Mouse (Mus musculus): Measurements from ENCODE around the gene Tnfrsf9. TPM values are rescaled to one million over a fixed set of nuclear protein-coding genes. Genes with fewer than 3 reads are reported as not detected.

The Tnfrsf9 gene
- polyA plus RNA-seq, 1 experiment from 2014 or later = 1.3 TPM

DNA sequence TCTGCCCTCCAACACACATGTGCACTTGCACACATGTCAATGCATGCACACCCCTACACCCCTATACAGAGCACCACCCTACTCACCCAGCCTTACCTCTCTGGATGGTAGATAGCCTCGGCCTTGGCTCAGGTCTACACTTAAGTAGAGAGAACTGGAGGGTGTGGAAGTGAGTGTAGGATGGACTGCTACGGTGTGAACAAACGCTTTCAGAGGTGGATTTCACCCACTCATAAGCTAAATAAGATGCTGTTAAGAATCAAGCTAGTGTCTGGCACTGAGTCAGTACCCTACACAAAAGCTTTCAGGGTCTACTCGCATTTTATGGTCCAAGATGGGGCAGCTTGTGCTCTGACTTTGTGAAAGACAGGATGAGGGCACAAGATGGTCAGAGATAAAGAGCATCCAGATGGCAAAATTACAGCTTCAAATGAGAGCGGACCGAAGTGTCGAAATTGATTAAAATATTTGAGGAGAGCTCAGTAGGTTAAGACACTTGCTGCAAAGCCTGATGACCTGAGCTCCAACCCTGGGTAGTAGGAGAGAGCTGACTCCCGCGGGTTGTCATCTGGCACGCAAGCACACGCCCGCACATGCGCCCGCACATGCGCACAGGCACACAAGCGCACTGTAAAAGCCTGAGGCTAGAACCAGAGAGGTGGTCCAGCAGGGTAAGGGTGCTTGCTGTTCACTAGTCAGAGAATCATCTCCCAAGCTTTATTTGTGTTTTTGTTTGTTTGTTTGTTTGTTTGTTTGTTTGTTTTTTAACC lies 23.1 kb downstream of the Tnfrsf9 start:
- no peak overlapping the region for H3K27ac ChIP-seq (replicated peaks)
- no peak for ATAC-seq (ENCODE audit: insufficient number of reproducible peaks, low FRiP score, low TSS enrichment, low read depth)
- H3K4me1 ChIP-seq = no peaks in the 10 kb centered on the region; the same call in 1 of the 2 replicates
- no peaks in the 10 kb centered on the region for H3K9me3 ChIP-seq (replicated peaks)
- 0 out of 2 replicates have a peak overlapping the region, but pooled peaks have one; percentile 7 for H3K4me3 ChIP-seq (replicated peaks)
- H3K27me3 ChIP-seq = no peaks in the 10 kb centered on the region
- WGBS = 60% methylated on average over 16 of the region's 16 CpGs
- peak overlapping the region; percentile 29 for H3K4me2 ChIP-seq (replicated peaks)
- no peak overlapping the region for H3K9ac ChIP-seq
- no peaks in the 10 kb centered on the region for H3K36me3 ChIP-seq

DNA sequence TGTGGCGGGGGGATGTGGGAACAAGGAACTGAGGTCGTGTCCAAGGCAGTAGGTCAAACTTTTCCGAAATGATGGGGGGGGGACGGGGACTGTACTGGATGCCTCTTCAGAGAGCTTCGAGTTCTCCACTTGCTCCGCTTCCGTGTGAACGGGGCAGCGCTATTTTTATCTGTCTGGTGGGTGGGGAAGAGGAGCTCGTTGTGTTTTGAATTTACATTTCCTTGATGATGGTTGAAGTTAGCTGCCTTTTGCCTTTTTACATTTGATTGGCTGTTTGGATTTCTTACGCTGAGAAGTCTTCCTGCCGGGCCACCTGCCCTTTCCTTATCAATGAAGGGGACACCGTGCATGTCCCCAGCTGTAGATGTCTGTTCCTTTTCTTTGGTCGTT lies 23.7 kb downstream of the Tnfrsf9 start:
- H3K4me1 ChIP-seq = no peaks in the 10 kb centered on the region; the same call in 1 of the 2 replicates
- no peaks in the 10 kb centered on the region for H3K9me3 ChIP-seq (replicated peaks)
- H3K4me2 ChIP-seq (replicated peaks) = peak overlapping the region; percentile 29
- H3K27ac ChIP-seq (replicated peaks) = no peak overlapping the region
- ATAC-seq (ENCODE audit: insufficient number of reproducible peaks, low FRiP score, low TSS enrichment, low read depth) = no peak
- WGBS = 40% methylated on average over 14 of the region's 14 CpGs
- H3K27me3 ChIP-seq = no peaks in the 10 kb centered on the region
- H3K4me3 ChIP-seq (replicated peaks) = 0 out of 2 replicates have a peak overlapping the region, but pooled peaks have one; percentile 7
- no peaks in the 10 kb centered on the region for H3K36me3 ChIP-seq
- no peak overlapping the region for H3K9ac ChIP-seq

DNA sequence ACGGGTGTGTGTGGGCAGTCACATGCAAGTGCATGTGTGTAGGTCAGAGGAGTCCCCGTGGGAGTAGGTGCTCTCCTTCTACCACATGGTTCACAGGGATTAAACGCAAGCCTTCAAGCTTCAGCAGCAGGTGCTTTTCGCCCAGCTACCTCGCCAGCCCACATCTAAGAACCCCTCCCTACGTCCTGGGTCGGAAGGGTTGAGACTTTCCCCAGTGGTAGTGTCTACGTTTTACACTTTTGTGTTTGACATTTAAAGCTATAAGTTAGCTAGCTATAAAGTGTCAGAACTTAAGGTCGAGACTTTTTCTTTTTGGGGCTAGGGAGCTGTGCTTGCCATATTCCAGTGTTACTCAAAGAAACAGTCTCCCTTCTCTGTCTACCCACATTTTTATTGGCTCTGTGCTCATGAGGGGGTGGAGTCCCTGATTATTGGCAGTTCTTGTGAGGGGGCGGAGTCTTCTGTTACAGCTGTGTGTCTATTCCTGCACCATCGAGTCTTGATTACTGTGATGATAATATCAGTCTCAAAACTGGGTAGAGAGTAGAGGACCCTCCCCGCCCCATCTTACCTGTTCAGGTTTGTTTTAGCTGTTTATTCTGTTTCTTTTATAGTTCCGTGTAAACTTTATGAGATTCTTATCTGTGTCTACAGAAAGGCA lies 25.8 kb downstream of the Tnfrsf9 start:
- ATAC-seq (ENCODE audit: insufficient number of reproducible peaks, low FRiP score, low TSS enrichment, low read depth) = no peak
- 57% methylated on average over 13 of the region's 13 CpGs for WGBS

GRCm38 (mm10) chr4:150944707-150945106 lies 30.3 kb downstream of the Tnfrsf9 start:
- Histone ChIP-seq H3K4me3 (replicated peaks) (no peak overlapping the region), H3K36me3 (no peaks in the 10 kb centered on the region), H3K4me2 (replicated peaks) (no peak overlapping the region), H3K27me3 (no peaks in the 10 kb centered on the region), H3K4me1 (no peaks in the 10 kb centered on the region), H3K9me3 (replicated peaks) (no peaks in the 10 kb centered on the region), H3K9ac (no peak overlapping the region), H3K27ac (replicated peaks) (no peak overlapping the region)
- 92% methylated on average over 7 of the region's 7 CpGs for WGBS
- no peak for ATAC-seq (ENCODE audit: insufficient number of reproducible peaks, low FRiP score, low TSS enrichment, low read depth)

More for the DNA sequence above, 25.8 kb downstream of the Tnfrsf9 start:
- H3K9ac ChIP-seq = no peak overlapping the region
- no peaks in the 10 kb centered on the region for H3K36me3 ChIP-seq
- H3K9me3 ChIP-seq (replicated peaks) = no peaks in the 10 kb centered on the region
- no peaks in the 10 kb centered on the region for H3K27me3 ChIP-seq
- H3K27ac ChIP-seq (replicated peaks) = no peak overlapping the region
- no peak overlapping the region for H3K4me2 ChIP-seq (replicated peaks)
- H3K4me1 ChIP-seq = no peaks in the 10 kb centered on the region; the same call in 1 of the 2 replicates
- no peak overlapping the region for H3K4me3 ChIP-seq (replicated peaks)

DNA sequence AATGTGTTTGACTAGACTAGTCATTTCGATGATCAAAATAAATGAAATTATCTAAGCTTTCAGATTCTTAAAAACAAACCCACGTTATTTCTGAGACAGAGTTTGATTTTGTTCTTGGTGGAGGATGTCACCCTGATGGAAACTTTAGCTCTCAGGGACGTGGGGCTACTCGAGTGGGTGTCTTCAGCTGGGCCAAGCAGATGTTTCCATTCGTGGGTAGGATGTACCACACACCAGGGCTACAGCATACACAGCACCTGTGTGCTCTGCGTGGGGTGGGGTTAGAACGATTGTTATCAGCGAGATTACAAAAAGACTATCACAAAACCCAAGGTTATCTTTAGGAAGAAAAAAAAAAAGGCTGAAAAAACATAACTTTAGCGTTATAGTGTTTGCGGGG lies 36.6 kb downstream of the Tnfrsf9 start:
- no peaks in the 10 kb centered on the region for H3K27me3 ChIP-seq
- no peaks in the 10 kb centered on the region for H3K9me3 ChIP-seq (replicated peaks)
- no peak overlapping the region for H3K9ac ChIP-seq
- no peaks in the 10 kb centered on the region for H3K4me1 ChIP-seq
- no peak for ATAC-seq (ENCODE audit: insufficient number of reproducible peaks, low FRiP score, low TSS enrichment, low read depth)
- H3K27ac ChIP-seq (replicated peaks) = no peak overlapping the region
- 76% methylated on average over 10 of the region's 10 CpGs for WGBS
- no peaks in the 10 kb centered on the region for H3K36me3 ChIP-seq
- no peak overlapping the region for H3K4me3 ChIP-seq (replicated peaks)
- no peak overlapping the region for H3K4me2 ChIP-seq (replicated peaks)

GRCm38 (mm10) chr4:150956369-150957105 lies 42.2 kb downstream of the Tnfrsf9 start:
- Histone ChIP-seq H3K9me3 (replicated peaks) (no peaks in the 10 kb centered on the region), H3K36me3 (no peaks in the 10 kb centered on the region), H3K27me3 (no peaks in the 10 kb centered on the region), H3K4me3 (replicated peaks) (no peak overlapping the region), H3K4me1 (peaks cover 4% of the 10 kb centered on the region; the same call in 1 of the 2 replicates), H3K27ac (replicated peaks) (no peak overlapping the region), H3K9ac (no peak overlapping the region), H3K4me2 (replicated peaks) (no peak overlapping the region)
- WGBS = 57% methylated on average over 13 of the region's 13 CpGs
- 0 out of 2 replicates have a peak, but pooled peaks have one; percentile 41 for ATAC-seq (ENCODE audit: insufficient number of reproducible peaks, low FRiP score, low TSS enrichment, low read depth)

GRCm38 (mm10) chr4:150957106-150957458 lies 42.7 kb downstream of the Tnfrsf9 start:
- Histone ChIP-seq H3K9me3 (replicated peaks) (no peaks in the 10 kb centered on the region), H3K4me3 (replicated peaks) (no peak overlapping the region), H3K27ac (replicated peaks) (no peak overlapping the region), H3K27me3 (no peaks in the 10 kb centered on the region), H3K36me3 (no peaks in the 10 kb centered on the region), H3K4me1 (peaks cover 4% of the 10 kb centered on the region; the same call in 1 of the 2 replicates), H3K4me2 (replicated peaks) (no peak overlapping the region), H3K9ac (no peak overlapping the region)
- ATAC-seq (ENCODE audit: insufficient number of reproducible peaks, low FRiP score, low TSS enrichment, low read depth) = no peak
- WGBS = 17% methylated on average over 1 of the region's 1 CpGs

DNA sequence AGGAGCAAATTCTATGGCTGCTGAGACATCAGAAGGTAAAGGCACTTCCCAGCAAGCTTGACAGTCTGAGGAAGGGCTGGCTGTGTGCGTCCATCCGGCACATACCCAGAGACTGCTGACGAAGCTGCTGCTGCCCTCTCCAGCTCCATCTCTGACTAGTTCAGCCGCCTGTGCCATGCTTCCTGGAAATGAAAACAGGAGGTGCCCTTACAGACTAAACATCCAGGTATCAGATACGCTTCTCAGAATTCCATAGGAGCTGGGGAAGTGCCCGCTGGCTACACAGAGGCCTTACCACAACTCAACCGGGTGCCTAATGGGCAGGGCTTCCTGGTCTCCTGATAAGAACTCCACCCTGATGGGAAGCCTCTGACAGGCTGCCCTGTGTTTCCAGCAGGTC lies 44.2 kb downstream of the Tnfrsf9 start:
- WGBS = 78% methylated on average over 7 of the region's 7 CpGs
- no peak overlapping the region for H3K27ac ChIP-seq (replicated peaks)
- ATAC-seq (ENCODE audit: insufficient number of reproducible peaks, low FRiP score, low TSS enrichment, low read depth) = no peak
- peaks cover 4% of the 10 kb centered on the region; the same call in 1 of the 2 replicates for H3K4me1 ChIP-seq
- H3K4me2 ChIP-seq (replicated peaks) = no peak overlapping the region
- no peak overlapping the region for H3K9ac ChIP-seq
- no peaks in the 10 kb centered on the region for H3K9me3 ChIP-seq (replicated peaks)
- H3K4me3 ChIP-seq (replicated peaks) = no peak overlapping the region
- H3K27me3 ChIP-seq = no peaks in the 10 kb centered on the region
- H3K36me3 ChIP-seq = no peaks in the 10 kb centered on the region

DNA sequence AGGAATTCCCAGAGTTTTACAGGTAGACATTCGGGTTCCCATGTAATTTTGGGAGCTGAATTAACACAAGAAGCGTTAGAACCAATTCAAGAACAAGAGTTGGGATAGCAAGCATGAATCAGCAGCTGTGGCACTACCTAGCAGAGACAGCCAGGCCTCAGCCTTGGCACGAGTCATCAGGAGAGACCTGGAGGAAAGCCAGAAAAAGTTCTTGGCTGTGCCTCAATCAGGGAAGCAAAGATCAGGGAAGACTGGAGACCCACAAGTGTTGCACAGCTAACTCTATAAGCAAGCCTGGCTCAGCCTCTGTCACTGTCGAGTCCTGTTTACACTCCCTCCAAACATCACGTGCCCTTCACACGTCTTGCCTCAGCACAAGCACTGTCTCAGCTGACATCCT lies 47.9 kb downstream of the Tnfrsf9 start:
- no peak overlapping the region for H3K27ac ChIP-seq (replicated peaks)
- peaks cover 5% of the 10 kb centered on the region for H3K4me1 ChIP-seq
- H3K9me3 ChIP-seq (replicated peaks) = no peaks in the 10 kb centered on the region
- H3K27me3 ChIP-seq = no peaks in the 10 kb centered on the region
- no peak overlapping the region for H3K9ac ChIP-seq
- no peak overlapping the region for H3K4me2 ChIP-seq (replicated peaks)
- H3K4me3 ChIP-seq (replicated peaks) = no peak overlapping the region
- no peak for ATAC-seq (ENCODE audit: insufficient number of reproducible peaks, low FRiP score, low TSS enrichment, low read depth)
- H3K36me3 ChIP-seq = no peaks in the 10 kb centered on the region
- 50% methylated on average over 6 of the region's 6 CpGs for WGBS

DNA sequence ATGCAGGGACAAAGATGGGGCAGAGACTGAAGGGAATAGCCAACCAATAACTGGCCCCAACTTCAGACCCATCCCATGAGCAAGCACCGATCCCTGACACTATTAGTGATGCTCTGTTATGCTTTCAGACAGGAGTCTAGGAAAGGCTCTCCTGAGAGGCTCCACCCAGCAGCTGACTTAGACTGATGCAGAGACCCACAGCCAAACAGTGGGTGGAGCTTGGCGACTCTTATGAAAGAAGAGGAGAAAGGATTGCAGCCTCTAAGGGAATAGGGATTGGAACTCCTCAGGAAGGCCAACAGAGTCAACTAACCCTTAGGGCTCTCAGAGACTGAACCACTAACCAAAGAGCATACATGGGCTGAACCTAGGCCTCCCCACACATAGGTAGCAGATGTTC lies 49.3 kb downstream of the Tnfrsf9 start:
- WGBS = 59% methylated on average over 2 of the region's 2 CpGs

More for the DNA sequence above, 49.3 kb downstream of the Tnfrsf9 start:
- H3K4me1 ChIP-seq = peaks cover 5% of the 10 kb centered on the region
- H3K9ac ChIP-seq = no peak overlapping the region
- H3K4me2 ChIP-seq (replicated peaks) = no peak overlapping the region
- H3K4me3 ChIP-seq (replicated peaks) = no peak overlapping the region
- ATAC-seq (ENCODE audit: insufficient number of reproducible peaks, low FRiP score, low TSS enrichment, low read depth) = no peak
- no peaks in the 10 kb centered on the region for H3K27me3 ChIP-seq
- H3K27ac ChIP-seq (replicated peaks) = no peak overlapping the region
- no peaks in the 10 kb centered on the region for H3K36me3 ChIP-seq
- no peaks in the 10 kb centered on the region for H3K9me3 ChIP-seq (replicated peaks)

Measured in embryonic facial prominence, embryonic 15.5 days (tissue).